Mouse (Mus musculus) mesoderm, embryonic 11.5 days (tissue): ENCODE data around the gene Tspear.
A peak's percentile ranks its signal among the peaks of the same experiment; 100 is the strongest.

ENCODE experiments used
- DNase-seq: peaks from one replicate; pipeline ENCODE4 v3.0.0-alpha.2; 2012; ENCODE audit warnings: low read depth, low spot score

Gene Tspear

DNA sequence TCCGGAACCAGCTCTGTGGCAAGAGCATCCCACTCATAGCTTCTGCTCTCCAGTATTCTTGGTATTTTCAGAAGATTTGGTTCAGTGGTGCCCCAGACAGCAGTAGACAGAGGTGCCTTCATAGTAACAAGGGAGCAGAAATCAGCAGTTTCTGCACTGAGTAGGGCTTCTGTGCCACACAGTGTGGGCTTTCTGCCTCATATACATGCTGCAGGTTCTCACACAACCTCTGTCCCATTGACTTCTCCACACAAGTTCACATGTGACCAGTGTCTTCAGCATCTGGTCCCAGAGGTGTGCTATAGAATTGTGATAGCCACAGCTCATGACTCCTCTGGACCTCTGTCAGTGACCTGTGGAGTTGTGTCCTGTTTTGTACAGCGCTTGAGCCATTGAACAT lies 102.3 kb downstream of the Tspear start:
- no peak for DNase-seq

DNA sequence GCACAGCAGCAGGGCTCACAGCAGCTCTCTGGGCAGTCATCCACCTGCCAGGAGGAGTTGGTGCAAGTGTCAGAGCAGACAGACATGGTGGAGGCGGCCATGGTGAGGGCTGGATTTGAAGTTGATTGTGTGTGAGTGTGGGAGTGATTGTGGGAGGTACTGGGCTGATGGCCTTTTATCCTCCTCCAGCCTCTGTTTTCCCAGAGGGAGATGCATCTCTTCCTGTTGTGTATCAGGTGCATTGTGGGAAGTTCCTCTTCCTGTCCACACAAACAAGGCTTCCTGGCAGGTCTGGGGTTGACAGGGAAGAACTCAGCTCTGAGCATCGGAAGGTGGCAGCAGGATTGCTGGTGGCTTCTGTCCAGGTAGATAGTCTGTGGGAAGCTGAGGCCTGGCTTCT lies 108.6 kb downstream of the Tspear start, which contains the start of gene Gm9639:
Gm9639 (minus strand) TSS at position 101 of the 400 bp plus-strand sequence.
- no peak for DNase-seq

DNA sequence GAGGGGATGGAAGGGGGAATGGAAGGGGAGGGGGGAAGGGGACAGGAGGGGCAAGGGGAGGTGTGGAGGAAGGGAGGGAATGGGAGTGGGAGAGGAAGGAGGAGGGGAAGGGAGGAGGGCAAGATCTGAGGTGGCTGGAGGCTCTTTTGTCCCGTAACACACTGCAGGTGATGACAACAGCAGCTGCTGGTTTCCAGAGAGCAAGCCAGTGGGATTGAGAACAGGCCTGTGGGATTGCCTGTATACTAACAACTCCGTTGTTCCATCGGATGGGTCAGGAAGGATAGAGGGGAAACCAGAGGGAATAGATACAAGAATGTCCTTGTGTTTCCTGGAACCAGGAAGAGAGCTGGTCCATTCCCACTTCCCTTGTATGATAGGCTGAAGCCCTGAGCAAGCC lies 111.3 kb downstream of the Tspear start:
- no peak for DNase-seq

DNA sequence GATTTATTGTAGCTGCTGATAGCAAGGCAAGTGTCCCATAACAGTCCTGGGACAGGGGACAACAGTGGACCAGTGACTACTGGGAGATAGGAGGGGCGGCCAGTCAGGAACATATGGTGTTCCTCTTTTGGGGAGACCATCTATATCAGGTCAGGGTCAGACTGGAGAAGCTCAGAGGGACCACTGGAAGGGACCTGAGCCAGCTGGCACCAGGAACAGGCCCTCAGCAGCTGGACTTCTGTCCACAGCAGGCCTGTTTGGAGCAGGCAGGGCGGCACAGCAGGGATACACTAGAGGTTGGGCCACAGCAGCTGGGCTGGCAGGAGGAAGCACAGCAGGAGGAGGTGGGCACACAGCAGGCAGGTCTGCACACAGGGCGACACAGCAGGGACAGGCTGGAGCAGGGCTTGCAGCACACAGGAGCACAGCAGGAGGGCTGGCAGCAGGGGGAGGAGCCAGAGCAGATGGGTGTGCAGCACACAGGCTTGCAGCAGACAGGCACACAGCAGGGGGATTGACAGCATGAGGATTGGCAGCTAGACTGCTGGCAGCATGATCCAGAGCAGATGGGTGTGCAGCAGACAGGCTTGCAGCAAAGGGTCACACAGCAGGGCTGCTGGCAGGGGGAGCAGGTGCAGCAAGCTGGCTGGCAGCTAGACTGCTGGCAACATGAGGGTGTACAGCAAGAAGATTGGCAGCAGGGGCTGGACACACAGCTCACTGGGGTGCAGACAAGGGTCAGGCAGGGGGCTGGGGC lies 112.0 kb downstream of the Tspear start:
- DNase-seq = peak; percentile 16

DNA sequence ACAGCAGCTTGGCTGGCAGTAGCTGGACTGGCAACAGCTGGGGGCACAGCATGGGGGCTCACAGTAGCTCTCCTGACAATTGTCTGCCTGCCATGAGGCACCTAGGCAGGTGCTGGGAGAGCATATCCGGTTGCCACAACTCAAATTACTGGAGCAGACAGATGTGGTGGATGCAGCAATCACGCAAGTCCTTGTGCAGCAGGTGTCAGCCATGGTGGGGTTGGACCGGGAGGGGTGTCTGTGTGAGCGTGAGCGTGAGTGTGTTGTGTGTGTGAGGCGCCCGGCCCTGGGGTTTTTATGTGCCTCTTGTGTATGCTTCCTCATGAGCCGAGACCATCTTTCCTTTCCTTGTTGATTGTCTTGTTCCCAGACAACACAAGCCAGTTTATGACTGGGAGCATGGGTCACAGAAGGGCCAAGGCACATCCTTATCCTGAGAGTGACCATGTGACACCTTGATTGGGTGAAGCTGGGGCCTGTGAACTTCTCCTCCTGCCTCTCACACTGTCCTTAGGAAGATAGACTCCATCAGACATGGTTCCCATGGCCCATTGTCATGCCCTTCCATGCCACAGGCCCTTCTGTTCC lies 112.6 kb downstream of the Tspear start, which contains the start of gene Gm19668:
Gm19668 (minus strand) TSS at position 213 of the 588 bp plus-strand sequence.
- peak; percentile 29 for DNase-seq

DNA sequence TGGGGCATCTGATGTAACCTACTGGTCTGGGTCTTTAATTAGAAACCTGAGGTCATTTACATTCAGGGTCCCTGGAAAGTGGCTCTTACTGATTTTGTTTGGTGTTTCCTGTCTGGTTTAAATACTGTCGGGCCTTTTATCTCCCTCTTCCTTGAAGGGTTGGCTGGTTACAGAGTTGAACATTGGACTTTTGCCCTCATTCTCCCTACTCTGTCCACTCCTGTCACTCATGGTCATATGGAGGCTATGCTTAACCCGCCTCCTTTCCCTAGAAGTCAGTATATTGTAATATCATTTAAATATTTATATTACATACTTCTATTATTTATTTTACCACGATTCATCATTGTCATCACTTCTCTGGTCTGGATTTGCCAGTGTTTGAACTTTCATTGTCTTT lies 117.7 kb downstream of the Tspear start:
- DNase-seq = no peak

DNA sequence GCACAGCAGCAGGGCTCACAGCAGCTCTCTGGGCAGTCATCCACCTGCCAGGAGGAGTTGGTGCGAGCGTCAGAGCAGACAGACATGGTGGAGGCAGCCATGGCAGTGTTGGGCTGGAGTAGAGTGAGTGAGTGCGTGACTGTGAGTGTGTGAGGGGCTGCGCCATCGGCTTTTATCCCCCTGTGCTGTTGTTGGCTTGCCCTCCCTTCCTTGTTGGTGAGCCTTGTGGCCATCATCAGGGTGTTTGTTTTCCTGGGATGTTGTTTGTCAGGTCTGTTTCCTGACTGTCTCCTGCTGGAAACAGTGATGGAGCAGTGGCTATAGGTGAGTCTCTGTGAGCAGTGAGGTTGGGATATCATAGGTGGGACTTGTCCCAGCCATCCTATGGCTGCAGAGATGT lies 125.4 kb downstream of the Tspear start, which contains the start of gene Gm9507:
Gm9507 (minus strand) TSS at position 101 of the 400 bp plus-strand sequence.
- no peak for DNase-seq

DNA sequence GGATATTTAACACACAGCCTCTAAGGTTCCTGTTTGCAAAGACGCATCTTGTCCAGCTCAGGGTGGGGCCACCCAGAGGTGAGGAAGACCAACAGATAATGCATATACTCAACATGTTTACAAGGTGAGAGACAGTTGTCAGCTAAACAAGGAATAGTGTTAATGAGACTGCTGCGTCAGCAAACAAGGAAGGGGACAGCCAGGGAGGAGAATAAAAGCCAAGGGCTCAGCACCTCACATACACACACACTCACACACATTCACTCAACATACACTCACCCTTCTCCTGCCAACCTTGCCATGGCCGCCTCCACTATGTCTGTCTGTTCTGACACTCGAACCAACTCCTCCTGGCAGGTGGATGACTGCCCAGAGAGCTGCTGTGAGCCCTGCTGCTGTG lies 128.0 kb downstream of the Tspear start, which contains the start of gene Gm2696:
Gm2696 (plus strand) TSS at position 301 of the 400 bp plus-strand sequence.
- DNase-seq = no peak

DNA sequence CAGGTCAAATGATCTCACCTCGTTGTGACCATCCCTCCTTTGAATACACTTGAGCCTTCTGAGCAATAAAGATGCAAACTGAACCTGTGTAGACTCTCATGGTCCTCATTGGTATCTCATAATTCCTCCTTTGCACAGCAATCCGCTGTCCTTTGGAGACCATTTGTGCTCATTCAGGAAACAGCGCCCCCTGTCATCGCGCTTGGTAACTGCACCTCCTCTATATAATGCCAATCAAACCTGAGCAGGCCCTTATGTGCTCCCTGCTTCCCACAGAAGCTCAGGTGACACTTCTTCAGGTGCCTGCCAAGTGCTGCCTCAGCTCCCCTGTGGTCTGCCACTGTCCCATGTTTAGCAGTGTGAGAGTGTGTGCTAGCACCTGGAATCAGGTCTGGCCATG lies 129.1 kb downstream of the Tspear start:
- DNase-seq = peak; percentile 41

DNA sequence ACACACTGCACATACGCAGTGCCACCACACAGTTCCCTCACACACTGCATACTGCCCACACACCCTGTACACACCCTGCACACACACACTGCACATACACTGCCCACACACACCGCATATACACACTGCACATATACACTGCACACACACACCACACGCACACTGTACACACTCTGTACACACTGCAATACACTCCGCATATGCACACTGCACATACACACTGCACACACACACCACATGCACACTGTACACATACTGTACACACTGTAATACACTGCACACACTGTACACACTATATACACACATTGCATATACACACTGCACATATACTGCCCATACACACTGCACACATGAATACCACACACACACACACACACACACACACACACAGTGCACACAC lies 132.2 kb downstream of the Tspear start:
- no peak for DNase-seq

DNA sequence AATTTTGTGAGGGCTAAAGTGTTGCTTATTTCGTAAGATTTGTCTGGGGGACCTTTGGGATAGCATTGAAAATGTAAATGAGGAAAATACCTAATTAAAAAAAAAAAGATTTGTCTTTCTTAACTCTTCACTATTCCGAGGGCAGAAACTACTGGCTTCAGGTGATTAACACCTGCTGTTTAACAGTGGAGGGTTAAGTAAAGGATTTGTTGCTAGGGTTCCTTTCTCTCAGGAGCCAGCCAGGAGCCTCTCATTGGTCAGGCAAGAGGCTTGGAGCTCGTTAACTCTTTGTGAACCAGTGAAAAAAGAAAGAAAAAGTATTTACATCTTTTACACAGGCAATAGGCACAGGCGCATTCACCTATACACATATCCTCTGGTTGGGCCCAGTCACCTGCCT lies 132.8 kb downstream of the Tspear start:
- DNase-seq = no peak

DNA sequence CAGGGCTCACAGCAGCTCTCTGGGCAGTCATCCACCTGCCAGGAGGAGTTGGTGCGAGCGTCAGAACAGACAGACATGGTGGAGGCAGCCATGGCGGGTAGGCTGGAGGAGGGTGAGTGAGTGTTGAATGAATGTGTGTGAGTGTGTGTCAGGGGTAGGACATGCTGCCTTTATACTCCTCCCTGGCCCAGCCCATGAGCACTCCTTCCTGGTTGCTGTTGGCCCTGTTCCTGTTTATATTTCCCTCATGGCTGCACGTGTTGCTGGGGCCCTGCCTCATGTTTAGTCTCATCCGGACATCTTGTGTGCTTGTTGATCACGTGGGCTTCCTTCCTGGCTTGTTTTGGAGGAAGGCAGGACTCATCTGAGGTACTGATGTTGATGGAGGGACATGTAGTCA lies 140.6 kb downstream of the Tspear start, which contains the start of gene Krtap10-4:
Krtap10-4 (minus strand) TSS at position 145 of the 400 bp plus-strand sequence.
- DNase-seq = no peak

DNA sequence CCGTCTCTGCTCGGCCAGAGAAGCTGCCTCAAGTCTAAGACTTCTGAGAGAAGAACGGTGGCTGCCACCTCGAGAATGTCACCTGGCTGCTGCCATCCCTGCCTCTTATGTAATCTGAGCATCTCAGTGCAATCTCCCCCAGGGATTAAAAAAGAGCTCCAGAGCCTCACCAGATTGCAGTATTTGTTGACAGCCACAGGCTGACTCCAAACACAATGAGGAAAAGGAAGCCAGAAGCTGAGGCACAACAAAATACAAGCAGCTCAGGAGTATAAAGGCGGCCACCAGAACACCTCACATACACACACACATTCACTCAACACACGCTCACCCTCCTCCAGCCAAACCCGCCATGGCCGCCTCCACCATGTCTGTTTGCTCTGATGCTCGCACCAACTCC lies 149.3 kb downstream of the Tspear start, which contains the start of gene Krtap10-10:
Krtap10-10 (plus strand) TSS at position 301 of the 400 bp plus-strand sequence.
- no peak for DNase-seq

DNA sequence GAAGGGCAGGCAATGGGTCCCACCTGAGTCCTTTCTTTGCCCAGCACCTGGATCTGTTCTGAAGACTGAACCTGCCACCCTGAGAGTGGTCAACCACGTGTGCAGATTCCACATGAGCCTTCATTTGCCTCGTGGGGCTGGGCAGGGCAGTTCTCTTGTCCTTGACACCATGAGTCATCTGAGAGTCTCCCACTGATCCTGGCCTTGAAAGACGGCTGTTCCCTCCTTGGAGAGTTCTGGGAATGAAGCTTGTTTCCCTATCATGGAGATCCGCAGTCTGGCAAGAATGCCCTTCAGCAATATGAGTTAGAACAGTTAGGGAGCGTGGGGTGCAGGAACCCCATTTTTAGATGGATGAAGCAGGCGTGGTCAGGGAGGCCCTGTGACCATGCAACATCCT lies 152.6 kb downstream of the Tspear start:
- no peak for DNase-seq

DNA sequence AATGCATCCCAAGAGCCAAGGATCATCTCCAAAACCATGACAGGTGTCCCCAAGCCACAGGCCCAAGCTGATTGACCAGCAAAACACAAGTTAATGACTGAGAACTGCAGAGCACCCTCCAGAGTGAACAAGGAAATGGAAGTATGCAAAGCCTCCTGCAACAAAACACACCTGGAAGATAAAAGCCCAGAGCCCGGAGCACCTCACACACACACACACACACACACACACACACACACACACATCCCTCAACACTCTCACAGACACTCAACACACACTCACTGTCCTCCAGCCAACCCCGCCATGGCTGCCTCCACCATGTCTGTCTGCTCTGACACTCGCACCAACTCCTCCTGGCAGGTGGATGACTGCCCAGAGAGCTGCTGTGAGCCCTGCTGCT lies 160.1 kb downstream of the Tspear start, which contains the start of gene Gm36176:
Gm36176 (plus strand) TSS at position 301 of the 400 bp plus-strand sequence.
- no peak for DNase-seq

DNA sequence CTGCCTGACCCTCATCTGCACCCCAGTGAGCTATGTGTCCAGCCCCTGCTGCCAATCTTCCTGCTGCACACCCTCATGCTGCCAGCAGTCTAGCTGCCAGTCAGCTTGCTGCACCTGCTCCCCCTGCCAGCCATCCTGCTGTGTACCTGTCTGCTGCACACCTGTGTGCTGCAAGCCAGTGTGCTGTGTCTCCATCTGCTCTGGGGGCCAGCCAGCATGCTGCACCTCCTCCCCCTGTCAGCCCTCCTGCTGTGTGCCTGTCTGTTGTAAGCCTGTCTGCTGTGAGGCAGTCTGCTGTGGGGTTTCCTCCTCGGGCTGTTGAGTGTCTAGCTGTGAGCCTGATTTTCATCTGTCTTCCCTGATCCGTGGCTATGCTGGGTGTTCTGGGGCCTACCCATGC lies 160.6 kb downstream of the Tspear start:
- no peak for DNase-seq

DNA sequence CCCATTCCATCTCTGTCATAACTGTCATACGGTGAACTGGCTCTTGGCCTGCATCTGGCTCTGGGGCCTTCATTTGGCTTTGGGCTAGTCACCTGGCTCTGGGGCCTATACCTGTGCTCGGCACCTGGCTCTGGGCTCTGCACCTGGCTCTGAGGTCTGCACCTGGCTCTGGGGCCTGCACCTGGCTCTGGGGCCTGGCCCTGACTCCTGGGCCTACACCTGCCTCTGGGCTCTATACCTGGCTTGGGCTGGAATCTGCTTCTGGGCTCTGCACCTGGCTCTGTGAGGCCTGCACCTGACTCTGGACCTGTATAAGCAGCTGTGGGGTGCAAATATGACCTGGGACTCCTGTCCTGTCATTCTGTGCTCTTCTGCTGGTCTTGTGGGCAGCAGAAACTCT lies 161.2 kb downstream of the Tspear start:
- DNase-seq = no peak

DNA sequence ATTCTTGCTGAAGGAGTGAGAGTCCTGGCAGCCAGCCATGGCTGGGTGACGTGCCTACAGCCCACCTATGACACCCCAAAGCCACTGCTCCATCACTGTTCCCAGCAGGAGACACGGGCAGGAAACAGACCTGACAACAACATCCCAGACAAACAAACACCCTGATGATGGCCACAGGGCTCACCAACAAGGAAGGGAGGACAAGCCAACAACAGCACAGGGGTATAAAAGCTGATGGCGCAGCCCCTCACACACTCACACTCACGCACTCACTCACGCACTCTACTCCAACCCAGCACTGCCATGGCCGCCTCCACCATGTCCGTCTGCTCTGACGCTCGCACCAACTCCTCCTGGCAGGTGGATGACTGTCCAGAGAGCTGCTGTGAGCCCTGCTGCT lies 166.2 kb downstream of the Tspear start, which contains the start of gene Gm10318:
Gm10318 (plus strand) TSS at position 301 of the 400 bp plus-strand sequence.
- no peak for DNase-seq

DNA sequence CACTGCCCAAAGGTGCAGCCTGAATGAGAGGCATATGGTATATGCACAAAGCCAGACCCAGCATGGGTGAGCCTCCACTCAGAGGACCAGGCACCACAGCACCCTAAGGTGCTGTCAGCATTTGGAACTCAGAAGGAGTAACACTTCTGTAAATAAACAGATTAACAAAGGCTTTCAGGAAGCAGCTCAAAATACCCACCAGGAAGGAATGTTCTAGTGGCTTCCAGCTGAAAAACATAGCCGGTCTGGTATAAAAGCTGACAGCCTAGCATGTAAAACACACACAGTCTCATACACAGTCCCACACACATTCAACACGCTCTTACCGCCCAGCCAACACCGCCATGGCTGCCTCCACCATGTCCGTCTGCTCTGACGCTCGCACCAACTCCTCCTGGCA lies 175.3 kb downstream of the Tspear start, which contains the start of gene Gm3285:
Gm3285 (plus strand) TSS at position 301 of the 400 bp plus-strand sequence.
- no peak for DNase-seq

DNA sequence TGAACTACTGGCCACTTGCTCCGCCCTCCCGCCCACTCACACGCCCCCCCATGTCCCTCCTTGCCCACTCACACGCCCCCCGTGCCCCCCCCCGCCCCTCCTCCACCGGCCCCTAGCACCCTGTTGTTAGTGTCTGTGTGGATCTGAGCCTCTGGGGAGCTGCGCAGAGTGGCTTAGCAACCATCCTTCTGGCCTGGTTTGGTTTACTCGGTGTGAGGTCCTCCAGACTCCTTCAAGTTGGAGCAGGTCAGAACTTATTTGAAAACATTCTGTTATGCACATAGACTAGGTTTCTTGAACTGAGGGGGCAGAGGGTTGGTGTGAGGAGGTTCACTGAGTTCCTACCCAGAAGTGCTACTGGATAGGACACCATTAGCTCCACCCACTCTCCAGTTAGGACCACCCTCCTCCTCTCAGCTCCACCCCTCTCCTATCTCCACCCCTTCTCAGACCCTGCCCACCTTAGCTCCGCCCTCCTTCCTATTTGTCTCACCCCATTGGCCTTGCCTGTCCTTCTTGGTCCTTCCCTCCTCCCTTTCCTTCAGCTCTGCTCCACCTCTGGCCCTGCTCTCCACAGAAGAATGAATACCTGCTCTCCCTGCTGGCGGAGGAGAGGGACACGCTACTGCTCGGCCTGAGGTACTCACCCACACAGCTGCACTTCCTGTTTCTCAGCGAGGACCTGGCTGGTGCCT lies 177.8 kb downstream of the Tspear start:
- peak; percentile 74 for DNase-seq

DNA sequence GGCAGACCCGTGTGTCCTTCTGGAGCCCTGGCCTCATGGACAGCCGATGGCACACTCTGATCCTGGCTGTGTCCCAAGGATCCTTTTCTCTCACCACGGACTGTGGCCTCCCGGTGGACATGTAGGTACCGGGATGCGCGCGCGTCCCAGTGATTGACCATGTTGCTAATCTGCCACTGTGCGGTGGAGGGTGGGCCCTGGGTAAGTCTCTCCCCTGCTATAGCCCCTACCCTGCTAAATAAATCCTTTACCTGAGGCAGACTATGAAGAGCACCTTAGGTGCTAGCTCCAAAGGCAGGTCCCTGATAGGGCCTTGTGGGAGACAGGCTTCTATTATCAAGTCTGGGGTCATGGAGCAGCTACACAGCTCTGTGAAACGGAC lies 178.4 kb downstream of the Tspear start:
- peak; percentile 12 for DNase-seq

DNA sequence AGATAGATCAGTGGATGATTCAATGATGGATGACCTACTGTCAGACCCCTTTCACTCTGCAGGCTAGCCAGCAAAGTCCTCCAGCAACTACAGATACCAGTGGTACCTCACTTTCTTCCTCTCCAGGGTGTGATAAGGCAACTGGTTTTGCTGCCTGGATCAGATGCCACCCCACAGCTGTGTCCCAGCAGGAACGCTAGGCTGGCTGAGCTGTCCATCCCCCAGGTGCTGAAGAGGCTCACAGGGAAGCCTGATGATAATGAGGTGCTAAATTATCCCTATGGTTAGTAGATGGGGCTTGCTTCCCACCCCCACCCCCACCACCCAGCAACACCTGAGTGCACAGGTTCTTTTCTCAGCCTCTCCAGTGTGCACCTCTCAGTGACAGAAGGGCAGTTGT lies 181.2 kb downstream of the Tspear start:
- peak; percentile 8 for DNase-seq
